Mouse (Mus musculus) hindbrain, embryonic 15.5 days (tissue): ENCODE data around the gene Cdca7l. TPM values are rescaled to one million over a fixed set of nuclear protein-coding genes. Genes with fewer than 3 reads are reported as not detected.

Source experiments
- ATAC-seq: fragments of 200-750 bp; cut with Nextera tagmentation; 2 replicates; pipeline ENCODE4 v1.8.0; 2017; ENCODE audit warnings: low read depth, moderate number of reproducible peaks, moderate TSS enrichment; ENCODE audit not compliant: low FRiP score
- H3K27ac ChIP-seq: fragments of 300-500 bp; sonication (generic); replicated peaks from 2 replicates; pipeline ENCODE4 v1.5.1; 2015; ENCODE audit warnings: mild to moderate bottlenecking, inconsistent platforms
- H3K27me3 ChIP-seq: fragments of 300-500 bp; sonication (generic); 2 replicates; pipeline ENCODE4 v1.6.1; 2015; ENCODE audit warnings: control low read depth, inconsistent platforms
- H3K36me3 ChIP-seq: fragments of 300-500 bp; sonication (generic); 2 replicates; pipeline ENCODE4 v1.6.1; 2015; ENCODE audit warnings: control low read depth, inconsistent platforms
- H3K4me1 ChIP-seq: fragments of 300-500 bp; sonication (generic); replicated peaks from 2 replicates; pipeline ENCODE4 v1.6.1; 2015; ENCODE audit warnings: control low read depth, inconsistent platforms
- H3K4me2 ChIP-seq: fragments of 300-500 bp; sonication (generic); 2 replicates; pipeline ENCODE4 v1.6.1; 2015; ENCODE audit warnings: moderate library complexity, mild to moderate bottlenecking, inconsistent platforms
- H3K4me3 ChIP-seq: fragments of 300-500 bp; sonication (generic); 2 replicates; pipeline ENCODE4 v1.5.1; 2015; ENCODE audit warnings: mild to moderate bottlenecking, inconsistent platforms
- H3K9ac ChIP-seq: fragments of 300-500 bp; sonication (generic); 2 replicates; pipeline ENCODE4 v1.6.1; 2015; ENCODE audit warnings: inconsistent platforms
- H3K9me3 ChIP-seq: fragments of 300-500 bp; sonication (generic); 2 replicates; pipeline ENCODE4 v1.6.1; 2016; ENCODE audit warnings: control low read depth, inconsistent platforms
- WGBS: fragments of 180-500 bp; shearing (Covaris S2); methylation state at CpG from one replicate; pipeline ENCODE4 v1.1.7; 2015; 5-methylcytosine and 5-hydroxymethylcytosine counted together
- polyA plus RNA-seq: library from polyadenylated mRNA; unstranded; fragments of >200 nt; fragmentation: Nextera tagmentation; extraction: Ambion mirVana; gene quantifications from 2 replicates; pipeline ENCODE4 v1.2.1, GENCODE M21; 2015

The Cdca7l gene
- polyA plus RNA-seq, 1 experiment from 2014 or later = 5.9 TPM

- Histone ChIP-seq H3K27ac (no peak overlapping the region), H3K4me3 (no peak overlapping the region), H3K4me1 (no peaks in the 10 kb centered on the region), H3K9me3 (no peaks in the 10 kb centered on the region), H3K4me2 (no peak overlapping the region), H3K27me3 (0 out of 2 replicates have a peak, but pooled peaks cover 3% of the 10 kb centered on the region), H3K36me3 (no peaks in the 10 kb centered on the region), H3K9ac (no peak overlapping the region)
- 43% methylated on average over 2 of the region's 2 CpGs for WGBS
- ATAC-seq = no peak
Measured at GRCm38 (mm10) chr12:117781360-117781759, 22.7 kb upstream of the Cdca7l start.

- no peaks in the 10 kb centered on the region for H3K9me3 ChIP-seq
Measured at GRCm38 (mm10) chr12:117783426-117783825, 20.7 kb upstream of the Cdca7l start.

GRCm38 (mm10) chr12:117786621-117787020 is 17.5 kb upstream of the Cdca7l start:
- peaks cover 5% of the 10 kb centered on the region; the same call in 1 of the 2 replicates for H3K27me3 ChIP-seq
- peaks cover 7% of the 10 kb centered on the region for H3K4me1 ChIP-seq
- no peak overlapping the region for H3K4me3 ChIP-seq
- no peak for ATAC-seq
- no peak overlapping the region for H3K4me2 ChIP-seq
- H3K27ac ChIP-seq = no peak overlapping the region
- H3K9me3 ChIP-seq = no peaks in the 10 kb centered on the region
- no peaks in the 10 kb centered on the region for H3K36me3 ChIP-seq
- WGBS = 21% methylated on average over 6 of the region's 6 CpGs
- no peak overlapping the region for H3K9ac ChIP-seq

More at GRCm38 (mm10) chr12:117783426-117783825, 20.7 kb upstream of the Cdca7l start:
- Histone ChIP-seq H3K27me3 (peaks cover 5% of the 10 kb centered on the region; the same call in 1 of the 2 replicates), H3K4me3 (no peak overlapping the region), H3K9ac (no peak overlapping the region), H3K4me1 (peaks cover under 1% of the 10 kb centered on the region), H3K27ac (no peak overlapping the region), H3K4me2 (no peak overlapping the region), H3K36me3 (no peaks in the 10 kb centered on the region)
- no peak for ATAC-seq
- 15% methylated on average over 1 of the region's 1 CpGs for WGBS

- no peaks in the 10 kb centered on the region for H3K36me3 ChIP-seq
- H3K27me3 ChIP-seq = peaks cover 8% of the 10 kb centered on the region
- no peak overlapping the region for H3K9ac ChIP-seq
- no peak overlapping the region for H3K27ac ChIP-seq
- H3K4me1 ChIP-seq = peaks cover 7% of the 10 kb centered on the region
- no peaks in the 10 kb centered on the region for H3K9me3 ChIP-seq
- WGBS = 9% methylated on average over 24 of the region's 24 CpGs
- ATAC-seq = peak; percentile 59; the same call in 1 of the 2 replicates
- peak overlapping the region; percentile 57 for H3K4me2 ChIP-seq
- H3K4me3 ChIP-seq = peak overlapping the region; percentile 25; the same call in 1 of the 2 replicates
Measured at GRCm38 (mm10) chr12:117788513-117789011, 15.5 kb upstream of the Cdca7l start.

GRCm38 (mm10) chr12:117789017-117789416 is 15.1 kb upstream of the Cdca7l start:
- H3K4me3 ChIP-seq = no peak overlapping the region
- peaks cover 7% of the 10 kb centered on the region for H3K4me1 ChIP-seq
- no peak for ATAC-seq
- no peaks in the 10 kb centered on the region for H3K36me3 ChIP-seq
- H3K4me2 ChIP-seq = peak overlapping the region; percentile 57; the same call in 1 of the 2 replicates
- 18% methylated on average over 7 of the region's 7 CpGs for WGBS
- H3K27ac ChIP-seq = no peak overlapping the region
- no peaks in the 10 kb centered on the region for H3K9me3 ChIP-seq
- no peak overlapping the region for H3K9ac ChIP-seq
- H3K27me3 ChIP-seq = peaks cover 8% of the 10 kb centered on the region

- H3K4me3 ChIP-seq = no peak overlapping the region
- no peak overlapping the region for H3K27ac ChIP-seq
- no peaks in the 10 kb centered on the region for H3K36me3 ChIP-seq
- peaks cover 3% of the 10 kb centered on the region; the same call in 1 of the 2 replicates for H3K27me3 ChIP-seq
- 54% methylated on average over 4 of the region's 4 CpGs for WGBS
- H3K9ac ChIP-seq = no peak overlapping the region
- H3K4me1 ChIP-seq = 0 out of 2 replicates have a peak, but pooled peaks cover 6% of the 10 kb centered on the region
- H3K9me3 ChIP-seq = no peaks in the 10 kb centered on the region
- peak; percentile 73 for ATAC-seq
- H3K4me2 ChIP-seq = no peak overlapping the region
Measured at GRCm38 (mm10) chr12:117795303-117795702, 8.8 kb upstream of the Cdca7l start.

GRCm38 (mm10) chr12:117805576-117805975 is 1.5 kb downstream of the Cdca7l start:
- Histone ChIP-seq H3K9me3 (no peaks in the 10 kb centered on the region), H3K4me1 (peaks cover 48% of the 10 kb centered on the region), H3K27me3 (peaks cover under 1% of the 10 kb centered on the region; the same call in 1 of the 2 replicates), H3K4me3 (peak overlapping the region; percentile 24; the same call in 1 of the 2 replicates), H3K27ac (0 out of 2 replicates have a peak overlapping the region, but pooled peaks have one; percentile 4), H3K36me3 (no peaks in the 10 kb centered on the region), H3K9ac (no peak overlapping the region), H3K4me2 (peak overlapping the region; percentile 48)
- no peak for ATAC-seq
- 61% methylated on average over 4 of the region's 4 CpGs for WGBS

- 19% methylated on average over 12 of the region's 12 CpGs for WGBS
- Histone ChIP-seq H3K4me2 (peak overlapping the region; percentile 48), H3K9ac (no peak overlapping the region), H3K4me1 (peaks cover 48% of the 10 kb centered on the region), H3K4me3 (peak overlapping the region; percentile 24), H3K27ac (0 out of 2 replicates have a peak overlapping the region, but pooled peaks have one; percentile 4), H3K9me3 (no peaks in the 10 kb centered on the region), H3K36me3 (no peaks in the 10 kb centered on the region), H3K27me3 (peaks cover 4% of the 10 kb centered on the region; the same call in 1 of the 2 replicates)
- peak; percentile 59 for ATAC-seq
Measured at GRCm38 (mm10) chr12:117806007-117806451, 1.9 kb downstream of the Cdca7l start.

GRCm38 (mm10) chr12:117806470-117806869 is 2.4 kb downstream of the Cdca7l start:
- peak overlapping the region; percentile 24 for H3K4me3 ChIP-seq
- H3K4me1 ChIP-seq = peaks cover 48% of the 10 kb centered on the region

GRCm38 (mm10) chr12:117807637-117808036 is 3.5 kb downstream of the Cdca7l start:
- H3K4me2 ChIP-seq = peak overlapping the region; percentile 52
- no peaks in the 10 kb centered on the region for H3K9me3 ChIP-seq
- no peak overlapping the region; the same call in 1 of the 2 replicates for H3K4me3 ChIP-seq
- WGBS = 19% methylated on average over 10 of the region's 12 CpGs
- H3K27me3 ChIP-seq = peaks cover 12% of the 10 kb centered on the region; the same call in 1 of the 2 replicates
- no peak overlapping the region for H3K9ac ChIP-seq
- no peak for ATAC-seq
- no peak overlapping the region for H3K27ac ChIP-seq
- peaks cover 48% of the 10 kb centered on the region for H3K4me1 ChIP-seq
- H3K36me3 ChIP-seq = no peaks in the 10 kb centered on the region

More at GRCm38 (mm10) chr12:117806470-117806869, 2.4 kb downstream of the Cdca7l start:
- no peak for ATAC-seq
- Histone ChIP-seq H3K27me3 (peaks cover 7% of the 10 kb centered on the region; the same call in 1 of the 2 replicates), H3K9ac (no peak overlapping the region), H3K27ac (no peak overlapping the region), H3K4me2 (peak overlapping the region; percentile 48), H3K9me3 (no peaks in the 10 kb centered on the region), H3K36me3 (no peaks in the 10 kb centered on the region)
- WGBS = 25% methylated on average over 4 of the region's 4 CpGs

GRCm38 (mm10) chr12:117808355-117809326 is 4.6 kb downstream of the Cdca7l start:
- Histone ChIP-seq H3K27me3 (peaks cover 20% of the 10 kb centered on the region), H3K9me3 (no peaks in the 10 kb centered on the region), H3K4me2 (peak overlapping the region; percentile 52), H3K4me3 (peak overlapping the region; percentile 10), H3K36me3 (no peaks in the 10 kb centered on the region), H3K27ac (peak overlapping the region; percentile 3; the same call in 1 of the 2 replicates), H3K4me1 (peaks cover 48% of the 10 kb centered on the region), H3K9ac (no peak overlapping the region)
- 23% methylated on average over 17 of the region's 17 CpGs for WGBS
- ATAC-seq = no peak
